ENCODE assay signal across 25 mouse cellular contexts in genomic region chr1:91538570-91538929, GRCm38 (mm10). TPM values are rescaled to one million over a fixed set of nuclear protein-coding genes. Genes with fewer than 3 reads are reported as not detected.
DNase-seq lines count a peak whose midpoint lies in the region; ATAC-seq and TF ChIP-seq lines count a peak whose summit lies in the region.
"Had no signal": no experiment of that assay in that cellular context is flagged by ENCODE, and none has a peak within 500 bp of the region (broad histone marks: within the 10 kb centered on the region; RNA-seq: fewer than 3 reads in every experiment).

No protein-coding gene starts in this region.

- WGBS in heart, embryonic 11.5 days (ENCODE audit: insufficient replicate concordance) = 48% methylated on average over 1 of the region's 1 CpGs
- WGBS in heart, adult 2 months = 73% methylated on average over 1 of the region's 1 CpGs
- 36% methylated on average over 1 of the region's 1 CpGs for WGBS in liver, embryonic 13.5 days (ENCODE audit: insufficient replicate concordance)

- no peaks in the 10 kb centered on the region for H3K9me3 ChIP-seq in heart, embryonic 11.5 days (replicated peaks; ENCODE audit: control insufficient read depth, low read length)
- H3K9me3 ChIP-seq in liver, embryonic 13.5 days (replicated peaks) = no peaks in the 10 kb centered on the region
- H3K9me3 ChIP-seq: forebrain, embryonic 12.5 days; heart, embryonic 10.5 days; hindbrain, embryonic 12.5 days; limb, embryonic 15.5 days; midbrain, embryonic 15.5 days; neural tube, embryonic 13.5 days; stomach, embryonic 15.5 days had no signal

- intact Hi-C loops in heart, adult 2 months (cut with DNase I) = no loop called here

- peak overlapping the region; percentile 46; the same call in 1 of the 2 replicates for H3K27ac ChIP-seq in heart, embryonic 11.5 days (ENCODE audit: low read depth, low read length)
- H3K27ac ChIP-seq in heart, adult 2 months = no peak overlapping the region
- H3K27ac ChIP-seq in testis, adult 2 months (ENCODE audit: control insufficient read depth, insufficient read depth, low read depth, low read length) = no peak overlapping the region
- peak overlapping the region; percentile 99 for H3K27ac ChIP-seq in liver, embryonic 13.5 days
- H3K27ac ChIP-seq: forebrain, embryonic 12.5 days; hindbrain, embryonic 12.5 days; limb, embryonic 15.5 days; midbrain, embryonic 15.5 days; neural tube, embryonic 13.5 days; stomach, embryonic 15.5 days had no signal

- H3K79me2 ChIP-seq in heart, adult 2 months (replicated peaks; ENCODE audit: control insufficient read depth, insufficient read depth, low read length) = no peaks in the 10 kb centered on the region

- no peak for TF ChIP-seq CTCF in heart, adult 2 months (IDR thresholded peaks at IDR 0.05)
- no peak for TF ChIP-seq CTCF in testis, adult 2 months (IDR thresholded peaks at IDR 0.05; ENCODE audit: control insufficient read depth, insufficient read depth, insufficient replicate concordance, low read depth, low read length)

- H3K27me3 ChIP-seq in heart, embryonic 11.5 days (ENCODE audit: control insufficient read depth, insufficient read depth, low read length) = peaks cover 3% of the 10 kb centered on the region; the same call in 1 of the 2 replicates
- H3K27me3 ChIP-seq in heart, adult 2 months (ENCODE audit: control insufficient read depth, insufficient read depth, low read length) = no peaks in the 10 kb centered on the region
- H3K27me3 ChIP-seq in testis, adult 2 months (ENCODE audit: control insufficient read depth, insufficient read depth, low read length) = no peaks in the 10 kb centered on the region
- no peaks in the 10 kb centered on the region for H3K27me3 ChIP-seq in liver, embryonic 13.5 days
- H3K27me3 ChIP-seq in splenic B cell, adult 2 months (ENCODE audit: control insufficient read depth, insufficient read depth, low read length, poor library complexity, severe bottlenecking) = no peaks in the 10 kb centered on the region

- H3K9ac ChIP-seq in heart, embryonic 11.5 days (ENCODE audit: low read depth, low read length) = no peak overlapping the region
- H3K9ac ChIP-seq in heart, adult 2 months (ENCODE audit: low read depth, low read length) = no peak overlapping the region
- peak overlapping the region; percentile 88 for H3K9ac ChIP-seq in liver, embryonic 13.5 days
- H3K9ac ChIP-seq: forebrain, embryonic 12.5 days; hindbrain, embryonic 12.5 days; limb, embryonic 15.5 days; midbrain, embryonic 15.5 days; neural tube, embryonic 13.5 days; stomach, embryonic 15.5 days had no signal

- TF ChIP-seq EP300 in heart, adult 2 months (IDR thresholded peaks at IDR 0.05; ENCODE audit: insufficient read depth, low read depth, low read length) = no peak

- no peaks in the 10 kb centered on the region for H3K36me3 ChIP-seq in heart, embryonic 11.5 days (ENCODE audit: control insufficient read depth, insufficient read depth, low read length)
- H3K36me3 ChIP-seq in heart, adult 2 months (ENCODE audit: control insufficient read depth, insufficient read depth, low read length) = no peaks in the 10 kb centered on the region
- peaks cover 4% of the 10 kb centered on the region; the same call in 1 of the 2 replicates for H3K36me3 ChIP-seq in testis, adult 2 months (ENCODE audit: control insufficient read depth, insufficient read depth, low read length)
- no peaks in the 10 kb centered on the region; the same call in 1 of the 2 replicates for H3K36me3 ChIP-seq in liver, embryonic 13.5 days
- H3K36me3 ChIP-seq in splenic B cell, adult 2 months (ENCODE audit: control insufficient read depth, insufficient read depth, low read length, poor library complexity, severe bottlenecking) = no peaks in the 10 kb centered on the region
- H3K36me3 ChIP-seq: forebrain, embryonic 12.5 days; hindbrain, embryonic 12.5 days; limb, embryonic 15.5 days; midbrain, embryonic 15.5 days; neural tube, embryonic 13.5 days; stomach, embryonic 15.5 days had no signal

- H3K4me3 ChIP-seq in heart, embryonic 11.5 days (ENCODE audit: low read depth, low read length) = no peak overlapping the region
- H3K4me3 ChIP-seq in heart, adult 2 months = no peak overlapping the region
- H3K4me3 ChIP-seq in testis, adult 2 months (ENCODE audit: control insufficient read depth, low read depth, low read length) = peak overlapping the region; percentile 14; the same call in 1 of the 2 replicates
- peak overlapping the region; percentile 85 for H3K4me3 ChIP-seq in liver, embryonic 13.5 days (replicated peaks)
- H3K4me3 ChIP-seq: forebrain, embryonic 12.5 days; hindbrain, embryonic 12.5 days; limb, embryonic 15.5 days; midbrain, embryonic 15.5 days; neural tube, embryonic 13.5 days; stomach, embryonic 15.5 days had no signal

- no peak for TF ChIP-seq POLR2A in heart, adult 2 months (IDR thresholded peaks at IDR 0.05; ENCODE audit: insufficient read depth, low read depth, low read length)
- TF ChIP-seq POLR2A in testis, adult 2 months (IDR thresholded peaks at IDR 0.05; ENCODE audit: control insufficient read depth, low read depth, low read length) = no peak

- peaks cover 10% of the 10 kb centered on the region for H3K4me1 ChIP-seq in heart, embryonic 11.5 days (ENCODE audit: control insufficient read depth, insufficient read depth, low read length)
- H3K4me1 ChIP-seq in heart, adult 2 months (ENCODE audit: control insufficient read depth, insufficient read depth, low read length) = 0 out of 2 replicates have a peak, but pooled peaks cover 1% of the 10 kb centered on the region
- H3K4me1 ChIP-seq in testis, adult 2 months (ENCODE audit: control insufficient read depth, insufficient read depth, low read length) = peaks cover 21% of the 10 kb centered on the region
- peaks cover 85% of the 10 kb centered on the region for H3K4me1 ChIP-seq in liver, embryonic 13.5 days (replicated peaks)

- DNase-seq in heart, adult 2 months = no peak
- no peak for DNase-seq in testis, postnatal 14 days (ENCODE audit: low spot score)
- no peak for DNase-seq in liver, embryonic 13.5 days
- DNase-seq in splenic B cell, adult 2 months (ENCODE audit: low read depth, low spot score) = peak; percentile 6
- DNase-seq in adrenal gland, adult 2 months = no peak
- no peak for DNase-seq in cerebellum, postnatal 36 days
- DNase-seq: adrenal gland, postnatal 25 days; cerebellum, adult 8-10 months; heart, postnatal 14 days; kidney, adult 2 months; kidney, postnatal 10 days; left cerebral cortex, postnatal 4 days; lung, postnatal 36 days; thymus, adult 2 months; thymus, postnatal 4 days had no signal

- no peak for ATAC-seq in heart, embryonic 11.5 days (replicated peaks; ENCODE audit: insufficient number of reproducible peaks, low FRiP score, low TSS enrichment)
- ATAC-seq in liver, embryonic 13.5 days (ENCODE audit: low read depth) = no peak
- ATAC-seq: CD4-positive, CD25-positive, alpha-beta regulatory T cell, adult 4 months; midbrain, embryonic 15.5 days had no signal

- no peak overlapping the region for H3K4me2 ChIP-seq in heart, embryonic 11.5 days
- peak overlapping the region; percentile 96 for H3K4me2 ChIP-seq in liver, embryonic 13.5 days
- H3K4me2 ChIP-seq: forebrain, embryonic 12.5 days; hindbrain, embryonic 12.5 days; limb, embryonic 15.5 days; midbrain, embryonic 15.5 days; neural tube, embryonic 13.5 days had no signal

RNA-seq across cellular contexts. Expression of gene Asb1, which starts 1.8 kb away (rescaled TPM):
- polyA plus RNA-seq in heart, embryonic 11.5 days (2014; fragmentation: Nextera tagmentation; extraction: Ambion mirVana) = 8.9 and 9.1 TPM in 2 replicates
- total RNA-seq in heart, adult 2 months (2021) = 10 to 100 TPM; 17.9 to 19.4 TPM
- polyA plus RNA-seq in heart, adult 2 months (2012; rRNA removed) = 8.1 and 13.1 TPM in 2 replicates
- polyA plus RNA-seq in testis, adult 2 months (2012; rRNA removed) = 99.1 and 121 TPM in 2 replicates
- 12.3 and 13.8 TPM in 2 replicates for polyA plus RNA-seq in liver, embryonic 13.5 days (2015; fragmentation: Nextera tagmentation; extraction: Ambion mirVana)
- total RNA-seq in adrenal gland, adult 2 months (2021) = 10 to 100 TPM; 17.8 to 22.0 TPM
- polyA plus RNA-seq in adrenal gland, adult 2 months (2012; rRNA removed) = 4.2 and 6.6 TPM in 2 replicates

RNA-seq across cellular contexts. Expression of gene Traf3ip1, which starts 44.1 kb away (rescaled TPM):
- 2.6 and 4.3 TPM in 2 replicates for polyA plus RNA-seq in heart, embryonic 11.5 days (2014; fragmentation: Nextera tagmentation; extraction: Ambion mirVana)
- total RNA-seq in heart, adult 2 months (2021) = 1 to 10 TPM; 5.0 to 5.1 TPM
- 5.0 and 5.3 TPM in 2 replicates for polyA plus RNA-seq in heart, adult 2 months (2012; rRNA removed)
- polyA plus RNA-seq in testis, adult 2 months (2012; rRNA removed) = 32.0 and 32.5 TPM in 2 replicates
- 2.5 and 2.6 TPM in 2 replicates for polyA plus RNA-seq in liver, embryonic 13.5 days (2015; fragmentation: Nextera tagmentation; extraction: Ambion mirVana)
- total RNA-seq in adrenal gland, adult 2 months (2021) = 10 to 100 TPM; 10.1 to 11.8 TPM
- 6.2 and 6.8 TPM in 2 replicates for polyA plus RNA-seq in adrenal gland, adult 2 months (2012; rRNA removed)

Comparison
In these comparisons a context has a peak if more than half of its experiments do, and no peak if none do; other contexts are left out.
1. H3K27ac ChIP-seq: peak in heart, embryonic 11.5 days (single experiment) and liver, embryonic 13.5 days (single experiment); none in heart, adult 2 months (single experiment) and testis, adult 2 months (single experiment).
2. H3K4me3 ChIP-seq: peak in testis, adult 2 months (single experiment) and liver, embryonic 13.5 days (single experiment); none in heart, embryonic 11.5 days (single experiment) and heart, adult 2 months (single experiment).